Mouse (Mus musculus): ENCODE measurements at regions not wholly inside any gene's neighbourhood (a gene's known extent, or its start where the extent isn't known, plus 50 kb on each side); places are given as distances from the start of the nearest gene placed in this dataset.

DNA sequence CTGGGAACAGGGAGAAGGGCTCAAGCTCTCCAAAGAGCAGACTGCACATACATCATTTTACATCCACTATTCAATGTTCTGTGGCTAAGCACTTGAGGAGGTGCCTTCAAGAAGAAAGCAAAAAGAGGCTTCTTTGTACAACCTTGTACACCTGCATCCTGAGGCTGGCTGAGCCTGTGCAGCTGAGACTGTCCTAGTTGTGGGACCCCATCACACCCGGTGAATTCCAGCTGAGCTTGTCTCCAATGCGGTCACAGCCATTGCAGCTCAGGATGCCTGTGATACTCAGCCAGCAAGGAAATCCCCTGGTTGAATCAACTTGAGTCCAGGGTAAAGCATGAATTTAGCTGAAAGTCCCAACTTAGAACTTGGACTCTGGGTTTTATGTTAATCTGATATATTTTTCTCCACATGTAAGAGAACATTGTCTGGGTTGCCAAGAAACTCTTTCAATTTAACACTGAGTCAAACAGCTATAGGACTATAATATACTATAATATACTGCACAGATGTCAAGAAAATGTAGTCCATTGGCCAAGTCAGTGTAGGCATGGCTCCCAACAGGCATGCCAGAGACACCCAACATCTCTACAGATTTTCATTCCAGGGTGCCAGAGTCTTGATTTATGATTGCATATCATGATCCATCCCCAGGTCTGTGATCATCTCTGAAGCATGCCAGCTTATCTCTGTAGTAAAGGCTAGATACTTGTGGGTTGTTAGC is 599.2 kb downstream of the Pard3 start:
- TF ChIP-seq CTCF (IDR thresholded peaks at IDR 0.05 in 2 of 3, conservative IDR thresholded peaks at IDR 0.05 in 1 of 3; ENCODE audit: control insufficient read depth in 1 of 3, insufficient read depth in 1 of 3, low read depth in 2 of 3, low read length in 3 of 3, poor library complexity in 1 of 3, severe bottlenecking in 1 of 3) (no peak), TAL1 (IDR thresholded peaks at IDR 0.05; ENCODE audit: low read length) (no peak), UBTF (IDR thresholded peaks at IDR 0.05; ENCODE audit: borderline replicate concordance, insufficient read depth, low read depth, low read length) (no peak), ELF1 (IDR thresholded peaks at IDR 0.05; ENCODE audit: low read depth, low read length) (no peak), POLR2A (IDR thresholded peaks at IDR 0.05; ENCODE audit: control insufficient read depth in 1 of 2, insufficient read depth in 1 of 2, low read depth in 1 of 2, low read length in 2 of 2, poor library complexity in 1 of 2) (no peak), KAT2A (conservative IDR thresholded peaks at IDR 0.05; ENCODE audit: low read depth, low read length) (no peak), TCF12 (IDR thresholded peaks at IDR 0.05; ENCODE audit: low read depth, low read length) (no peak), EP300 (IDR thresholded peaks at IDR 0.05; ENCODE audit: low read depth in 1 of 2, low read length in 2 of 2) (no peak)
